Mouse (Mus musculus) cerebellum, adult 2 months (tissue): ENCODE measurements around the gene Foxn2.
A peak's percentile ranks its signal among the peaks of the same experiment; 100 is the strongest.

ENCODE experiments used
- CTCF ChIP-seq: fragments of 200-500 bp; IDR thresholded peaks from 2 replicates; pipeline ENCODE4 v1.5.1; 2011; ENCODE audit warnings: low read depth, mild to moderate bottlenecking, control low read depth, low read length, moderate library complexity, borderline replicate concordance; ENCODE audit not compliant: insufficient read depth
- POLR2A ChIP-seq: fragments of 200-500 bp; IDR thresholded peaks from 2 replicates; pipeline ENCODE4 v1.6.1; 2011; ENCODE audit warnings: low read length, control low read depth, borderline replicate concordance; ENCODE audit not compliant: insufficient read depth

- TF ChIP-seq CTCF: peak; percentile 41
- TF ChIP-seq POLR2A: no peak
Observed at GRCm38 (mm10) chr17:88400702-88401475, 39.6 kb upstream of the Foxn2 start.
